Mouse (Mus musculus): ENCODE data around the gene Tgfbr2. TPM values are rescaled to one million over a fixed set of nuclear protein-coding genes. Genes with fewer than 3 reads are reported as not detected.

Gene Tgfbr2
- total and polyA plus RNA-seq, 3 experiments = 19.6 to 46.3 (median 42.8) TPM

- no peak overlapping the region for H3K9ac ChIP-seq (ENCODE audit: insufficient read depth, low read depth)
- no peak overlapping the region for H3K27ac ChIP-seq (ENCODE audit: insufficient read depth, low read depth)
- no peaks in the 10 kb centered on the region for H3K27me3 ChIP-seq (replicated peaks)
- H3K79me2 ChIP-seq (replicated peaks; ENCODE audit: control insufficient read depth, extremely low read depth, insufficient read depth, poor library complexity, severe bottlenecking) = no peaks in the 10 kb centered on the region
- H3K9me3 ChIP-seq (replicated peaks; ENCODE audit: low read length) = peaks cover 4% of the 10 kb centered on the region
- peaks cover 4 to 36% of the 10 kb centered on the region in 2 experiments for H3K4me1 ChIP-seq (ENCODE audit: control insufficient read depth in 1 of 2, insufficient read depth in 2 of 2)
- peak overlapping the region; percentile 22; the same call in 1 of the 2 replicates for H3K4me2 ChIP-seq (ENCODE audit: insufficient read depth, low read depth, poor library complexity, severe bottlenecking)
- TF ChIP-seq MAX (IDR thresholded peaks at IDR 0.05; ENCODE audit: low read length) (no peak), MYC (IDR thresholded peaks at IDR 0.05; ENCODE audit: low read depth, low read length) (no peak), IRF4 (IDR thresholded peaks at IDR 0.05; ENCODE audit: low read depth, low read length) (peak; percentile 28; the same call in 1 of the 2 replicates), ZKSCAN1 (IDR thresholded peaks at IDR 0.05; ENCODE audit: borderline replicate concordance, low read depth, low read length) (no peak), MXI1 (IDR thresholded peaks at IDR 0.05; ENCODE audit: low read depth, low read length) (no peak), TBP (conservative IDR thresholded peaks at IDR 0.05; ENCODE audit: low read depth, low read length) (no peak), KAT2A (IDR thresholded peaks at IDR 0.05; ENCODE audit: insufficient replicate concordance, low read length) (no peak), MAZ (IDR thresholded peaks at IDR 0.05; ENCODE audit: low read depth, low read length) (no peak), ZMIZ1 (IDR thresholded peaks at IDR 0.05; ENCODE audit: low read depth, low read length) (no peak), MAFK (IDR thresholded peaks at IDR 0.05; ENCODE audit: insufficient replicate concordance, low read length) (no peak), CHD2 (IDR thresholded peaks at IDR 0.05; ENCODE audit: low read length) (0 out of 2 replicates have a peak, but pooled peaks have one; percentile 51), POLR2A (IDR thresholded peaks at IDR 0.05; ENCODE audit: low read depth, low read length) (no peak), ELF1 (IDR thresholded peaks at IDR 0.05; ENCODE audit: low read depth, low read length) (no peak), GABPA (IDR thresholded peaks at IDR 0.05; ENCODE audit: insufficient replicate concordance, low read depth, low read length) (no peak), JUND (conservative IDR thresholded peaks at IDR 0.05; ENCODE audit: low read depth, low read length) (peak; percentile 87), TCF12 (IDR thresholded peaks at IDR 0.05; ENCODE audit: low read depth, low read length) (no peak), ZC3H11A (IDR thresholded peaks at IDR 0.05; ENCODE audit: low read depth, low read length) (no peak), UBTF (IDR thresholded peaks at IDR 0.05; ENCODE audit: low read depth, low read length) (no peak), ETS1 (conservative IDR thresholded peaks at IDR 0.05; ENCODE audit: low read depth, low read length) (peak; percentile 64), RAD21 (IDR thresholded peaks at IDR 0.05; ENCODE audit: low read depth, low read length) (no peak), NELFE (IDR thresholded peaks at IDR 0.05; ENCODE audit: low read depth, low read length) (no peak), USF1 (IDR thresholded peaks at IDR 0.05; ENCODE audit: low read depth, low read length) (no peak), ZNF384 (IDR thresholded peaks at IDR 0.05; ENCODE audit: low read depth, low read length) (no peak), SIN3A (IDR thresholded peaks at IDR 0.05; ENCODE audit: low read length) (no peak), POLR2AphosphoS2 (IDR thresholded peaks at IDR 0.05; ENCODE audit: low read depth, low read length) (no peak), RCOR1 (conservative IDR thresholded peaks at IDR 0.05; ENCODE audit: low read depth, low read length) (no peak), PAX5 (IDR thresholded peaks at IDR 0.05; ENCODE audit: low read length) (no peak), EP300 (IDR thresholded peaks at IDR 0.05; ENCODE audit: low read length) (peak; percentile 76), BHLHE40 (IDR thresholded peaks at IDR 0.05; ENCODE audit: low read depth, low read length) (no peak), MEF2A (IDR thresholded peaks at IDR 0.05; ENCODE audit: borderline replicate concordance, low read depth, low read length) (no peak), HCFC1 (IDR thresholded peaks at IDR 0.05; ENCODE audit: low read depth, low read length) (no peak), JUN (IDR thresholded peaks at IDR 0.05; ENCODE audit: insufficient read depth, low read depth, low read length) (peak; percentile 92), SMC3 (IDR thresholded peaks at IDR 0.05; ENCODE audit: low read depth, low read length) (no peak), USF2 (conservative IDR thresholded peaks at IDR 0.05; ENCODE audit: low read depth, low read length) (no peak), E2F4 (IDR thresholded peaks at IDR 0.05; ENCODE audit: insufficient replicate concordance, low read depth, low read length) (no peak), NRF1 (IDR thresholded peaks at IDR 0.05; ENCODE audit: low read depth, low read length) (no peak), CHD1 (IDR thresholded peaks at IDR 0.05; ENCODE audit: low read depth, low read length) (no peak), CTCF (conservative IDR thresholded peaks at IDR 0.05 in 1 of 2, IDR thresholded peaks at IDR 0.05 in 1 of 2; ENCODE audit: low read depth in 2 of 2, low read length in 2 of 2) (no peak)
- dilution Hi-C loops (cut with MboI; ENCODE audit: extremely low pct_ligation_motif_present, extremely low pct_unique_long_range_greater_than_20kb, low sequenced_read_pairs) (no loop called here), in situ Hi-C loops (cut with MboI; ENCODE audit: low pct_ligation_motif_present, low pct_unique_long_range_greater_than_20kb, low sequenced_read_pairs) (no loop called here)
- H3K36me3 ChIP-seq (replicated peaks in 1 of 2; ENCODE audit: control insufficient read depth in 1 of 2, insufficient read depth in 1 of 2, low read length in 1 of 2) = no peaks in the 10 kb centered on the region
- H3K4me3 ChIP-seq (replicated peaks in 1 of 3; ENCODE audit: low read depth in 2 of 3, low read length in 2 of 3, poor library complexity in 1 of 3) = no peak overlapping the region
- DNase-seq (ENCODE audit: extremely low read depth) = peak; percentile 37
These were observed 99.0 kb downstream of the Tgfbr2 start for GRCm38 (mm10) chr9:116076163-116076562.

Data from CH12.LX (cell line).